Mouse (Mus musculus): ENCODE measurements at regions not wholly inside any gene's neighbourhood (a gene's known extent, or its start where the extent isn't known, plus 50 kb on each side); places are given as distances from the start of the nearest gene placed in this dataset.

DNA sequence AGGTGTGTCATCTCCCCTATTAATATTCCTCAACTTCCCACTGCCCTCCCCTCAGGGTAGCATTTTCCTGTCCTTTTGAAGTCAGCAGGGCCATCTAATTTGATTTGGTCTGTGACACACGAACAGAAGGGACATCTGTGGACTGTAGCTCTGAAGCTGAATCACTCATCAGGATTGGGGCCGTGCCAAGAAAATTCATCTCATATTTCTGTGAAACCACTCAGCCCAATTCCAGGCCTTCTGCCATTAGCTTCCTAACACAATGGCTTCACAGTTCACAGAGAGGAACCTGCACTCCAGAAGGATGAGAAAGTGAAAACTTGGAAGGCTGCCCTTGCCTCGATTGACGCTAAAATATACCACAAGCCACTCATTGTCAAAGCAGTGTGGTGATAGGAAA lies 86.1 kb downstream of the Abhd5 start:
- ATAC-seq (ENCODE audit: low FRiP score) (no peak), DNase-seq (ENCODE audit: low spot score) (no peak)
- H3K9me3 ChIP-seq (ENCODE audit: control insufficient read depth, low read length): no peaks in the 10 kb centered on the region
- 81% methylated on average over 4 of the region's 4 CpGs for WGBS
- H3K4me1 ChIP-seq (replicated peaks; ENCODE audit: control insufficient read depth, insufficient read depth, low read length): no peaks in the 10 kb centered on the region
- no peak overlapping the region for H3K4me2 ChIP-seq (replicated peaks; ENCODE audit: low read depth, low read length)
- H3K36me3 ChIP-seq (ENCODE audit: control insufficient read depth, insufficient read depth, low read length): no peaks in the 10 kb centered on the region
- no peak overlapping the region for H3K9ac ChIP-seq (ENCODE audit: low read depth, low read length)
- H3K27ac ChIP-seq (ENCODE audit: low read depth, low read length): no peak overlapping the region
- no peak overlapping the region for H3K4me3 ChIP-seq (ENCODE audit: low read depth, low read length)
- no peaks in the 10 kb centered on the region for H3K27me3 ChIP-seq (ENCODE audit: control insufficient read depth, insufficient read depth, low read length)

DNA sequence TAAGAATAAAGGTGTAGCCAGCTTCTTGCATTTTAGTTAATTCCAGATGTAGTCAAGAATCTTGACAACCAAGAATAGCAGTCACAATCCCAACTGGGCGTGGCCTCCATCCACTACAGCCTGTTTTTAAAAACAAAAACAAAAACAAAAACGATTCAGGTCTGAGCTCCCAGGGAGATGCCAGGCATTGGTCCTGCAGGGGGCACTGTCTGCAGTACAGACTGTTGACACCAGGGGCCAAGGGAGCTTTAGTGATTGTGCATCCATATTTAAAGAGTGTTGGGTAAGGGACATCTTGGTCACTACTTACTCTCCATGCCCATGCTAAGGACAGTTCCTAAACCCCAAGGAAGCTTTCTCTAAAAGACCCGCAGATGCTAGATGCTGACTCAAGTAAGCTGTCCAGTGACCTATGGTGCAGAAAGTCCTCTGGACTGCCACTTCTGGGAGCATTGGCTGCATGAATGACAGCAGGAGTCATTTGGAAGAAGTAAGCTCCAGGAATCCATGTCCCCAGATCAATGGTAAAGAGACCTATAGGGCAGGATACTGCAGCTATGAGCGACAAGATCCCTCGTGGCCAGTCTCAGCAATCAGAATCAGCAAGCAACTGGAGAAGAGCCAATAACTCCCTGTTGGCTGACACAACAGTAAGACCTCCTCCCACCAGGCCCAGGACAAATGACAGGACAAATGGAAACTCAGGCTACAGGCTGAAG lies 95.1 kb downstream of the Abhd5 start:
- WGBS: 74% methylated on average over 5 of the region's 5 CpGs
- ATAC-seq (ENCODE audit: low FRiP score): no peak
- no peak overlapping the region for H3K9ac ChIP-seq (ENCODE audit: low read depth, low read length)

DNA sequence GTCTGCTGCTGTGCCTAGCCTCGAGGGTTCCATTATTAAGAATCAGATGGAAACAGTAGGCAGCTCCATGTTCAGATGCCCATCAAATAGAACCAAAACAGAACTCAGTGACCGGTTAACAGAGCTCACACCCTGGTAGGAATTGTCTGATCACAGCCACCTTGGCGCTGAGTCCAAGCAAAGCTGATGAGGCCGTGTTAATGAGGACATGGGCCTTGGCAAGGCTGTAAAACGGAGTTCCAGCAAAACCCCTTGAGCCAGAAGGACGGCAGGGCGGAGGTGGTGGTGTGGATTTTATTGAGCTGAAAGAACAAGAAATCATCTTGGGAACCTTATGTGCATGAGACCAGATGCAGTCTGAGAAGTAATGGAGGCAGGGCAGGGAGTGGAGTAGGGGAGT lies 96.2 kb downstream of the Abhd5 start:
- H3K27ac ChIP-seq (ENCODE audit: low read depth, low read length): no peak overlapping the region
- H3K27me3 ChIP-seq (ENCODE audit: control insufficient read depth, insufficient read depth, low read length): no peaks in the 10 kb centered on the region
- no peaks in the 10 kb centered on the region for H3K9me3 ChIP-seq (ENCODE audit: control insufficient read depth, low read length)
- 87% methylated on average over 7 of the region's 7 CpGs for WGBS
- no peak for ATAC-seq (ENCODE audit: low FRiP score)
- H3K4me1 ChIP-seq (replicated peaks; ENCODE audit: control insufficient read depth, insufficient read depth, low read length): no peaks in the 10 kb centered on the region
- no peak overlapping the region for H3K4me3 ChIP-seq (ENCODE audit: low read depth, low read length)
- DNase-seq (ENCODE audit: low spot score): no peak
- H3K36me3 ChIP-seq (ENCODE audit: control insufficient read depth, insufficient read depth, low read length): no peaks in the 10 kb centered on the region
- H3K4me2 ChIP-seq (replicated peaks; ENCODE audit: low read depth, low read length): no peak overlapping the region
- H3K9ac ChIP-seq (ENCODE audit: low read depth, low read length): no peak overlapping the region

More for the DNA sequence above, 95.1 kb downstream of the Abhd5 start:
- Histone ChIP-seq H3K4me3 (ENCODE audit: low read depth, low read length) (no peak overlapping the region), H3K9me3 (ENCODE audit: control insufficient read depth, low read length) (no peaks in the 10 kb centered on the region), H3K36me3 (ENCODE audit: control insufficient read depth, insufficient read depth, low read length) (no peaks in the 10 kb centered on the region), H3K27ac (ENCODE audit: low read depth, low read length) (no peak overlapping the region), H3K27me3 (ENCODE audit: control insufficient read depth, insufficient read depth, low read length) (no peaks in the 10 kb centered on the region), H3K4me1 (replicated peaks; ENCODE audit: control insufficient read depth, insufficient read depth, low read length) (no peaks in the 10 kb centered on the region), H3K4me2 (replicated peaks; ENCODE audit: low read depth, low read length) (no peak overlapping the region)
- DNase-seq (ENCODE audit: low spot score): no peak

DNA sequence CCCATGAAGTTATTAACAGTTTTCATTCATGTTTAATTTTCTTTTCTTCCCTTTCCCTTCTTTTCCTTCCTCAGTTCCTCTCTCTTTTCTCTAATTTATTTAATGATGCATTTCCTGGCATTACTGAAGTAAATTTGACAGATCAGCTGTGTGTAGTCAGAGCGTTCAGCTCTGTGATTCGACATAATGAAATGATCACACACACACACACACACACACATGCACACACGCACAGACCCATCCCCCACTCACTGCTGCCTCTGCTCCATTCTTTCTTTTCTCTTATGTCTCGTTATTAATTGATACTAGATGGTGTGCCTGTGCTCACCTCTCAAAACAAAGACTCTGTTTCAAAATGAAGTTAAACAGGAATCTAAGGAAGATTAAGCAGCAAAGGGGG lies 96.9 kb downstream of the Abhd5 start:
- ATAC-seq (ENCODE audit: low FRiP score): no peak
- Histone ChIP-seq H3K9ac (ENCODE audit: low read depth, low read length) (no peak overlapping the region), H3K9me3 (ENCODE audit: control insufficient read depth, low read length) (no peaks in the 10 kb centered on the region), H3K27ac (ENCODE audit: low read depth, low read length) (no peak overlapping the region), H3K4me3 (ENCODE audit: low read depth, low read length) (no peak overlapping the region), H3K27me3 (ENCODE audit: control insufficient read depth, insufficient read depth, low read length) (no peaks in the 10 kb centered on the region), H3K36me3 (ENCODE audit: control insufficient read depth, insufficient read depth, low read length) (no peaks in the 10 kb centered on the region), H3K4me1 (replicated peaks; ENCODE audit: control insufficient read depth, insufficient read depth, low read length) (no peaks in the 10 kb centered on the region), H3K4me2 (replicated peaks; ENCODE audit: low read depth, low read length) (no peak overlapping the region)
- no peak for DNase-seq (ENCODE audit: low spot score)
- 73% methylated on average over 4 of the region's 4 CpGs for WGBS

DNA sequence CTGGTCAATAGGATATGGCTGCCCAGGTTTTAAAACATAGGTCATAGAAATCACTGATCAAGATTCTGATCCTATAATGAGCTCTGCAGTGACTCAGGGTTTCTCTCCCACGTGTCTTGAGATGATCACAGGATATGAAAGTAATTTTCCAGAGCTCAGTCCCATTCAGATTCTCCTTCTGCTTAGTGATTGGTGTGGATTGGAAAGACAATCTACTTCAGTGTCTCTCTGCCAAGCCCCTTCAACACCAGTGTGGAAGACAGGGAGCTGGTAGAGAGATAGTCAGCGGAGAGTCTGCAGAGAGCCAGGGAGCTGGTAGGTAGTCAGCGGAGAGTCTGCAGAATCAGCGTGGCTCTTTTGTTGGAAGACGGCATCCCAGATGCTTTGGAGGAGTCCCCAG lies 99.1 kb downstream of the Abhd5 start:
- no peak overlapping the region for H3K27ac ChIP-seq (ENCODE audit: low read depth, low read length)
- H3K36me3 ChIP-seq (ENCODE audit: control insufficient read depth, insufficient read depth, low read length): no peaks in the 10 kb centered on the region
- WGBS: 74% methylated on average over 5 of the region's 5 CpGs
- ATAC-seq (ENCODE audit: low FRiP score): no peak
- H3K4me3 ChIP-seq (ENCODE audit: low read depth, low read length): no peak overlapping the region
- no peak overlapping the region for H3K9ac ChIP-seq (ENCODE audit: low read depth, low read length)
- no peak for DNase-seq (ENCODE audit: low spot score)
- no peaks in the 10 kb centered on the region for H3K27me3 ChIP-seq (ENCODE audit: control insufficient read depth, insufficient read depth, low read length)
- H3K4me2 ChIP-seq (replicated peaks; ENCODE audit: low read depth, low read length): no peak overlapping the region
- H3K4me1 ChIP-seq (replicated peaks; ENCODE audit: control insufficient read depth, insufficient read depth, low read length): no peaks in the 10 kb centered on the region
- no peaks in the 10 kb centered on the region for H3K9me3 ChIP-seq (ENCODE audit: control insufficient read depth, low read length)

DNA sequence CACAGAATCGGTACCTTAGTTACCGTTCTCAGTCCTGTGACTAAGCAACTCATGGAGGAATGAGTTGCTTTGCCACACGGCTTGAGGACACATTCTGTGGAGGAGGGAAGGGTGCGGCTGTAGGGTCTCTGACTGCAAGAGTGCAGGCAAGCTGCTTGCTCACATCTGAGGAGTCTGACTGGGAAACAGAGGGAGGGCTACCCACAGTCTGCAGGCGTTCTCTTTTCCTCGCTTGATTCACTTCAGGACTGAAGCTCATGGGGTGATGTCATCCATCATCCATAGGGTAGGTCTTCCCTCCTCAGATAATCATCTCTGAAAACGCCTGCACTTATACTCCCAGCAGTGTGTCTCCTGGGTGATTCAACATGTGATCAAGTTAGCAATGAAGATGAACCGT lies 103.9 kb downstream of the Abhd5 start:
- Histone ChIP-seq H3K4me2 (replicated peaks; ENCODE audit: low read depth, low read length) (no peak overlapping the region), H3K4me3 (ENCODE audit: low read depth, low read length) (no peak overlapping the region), H3K9me3 (ENCODE audit: control insufficient read depth, low read length) (no peaks in the 10 kb centered on the region), H3K9ac (ENCODE audit: low read depth, low read length) (no peak overlapping the region), H3K4me1 (replicated peaks; ENCODE audit: control insufficient read depth, insufficient read depth, low read length) (no peaks in the 10 kb centered on the region), H3K27ac (ENCODE audit: low read depth, low read length) (no peak overlapping the region), H3K27me3 (ENCODE audit: control insufficient read depth, insufficient read depth, low read length) (no peaks in the 10 kb centered on the region), H3K36me3 (ENCODE audit: control insufficient read depth, insufficient read depth, low read length) (no peaks in the 10 kb centered on the region)
- ATAC-seq (ENCODE audit: low FRiP score): no peak
- WGBS: 76% methylated on average over 8 of the region's 8 CpGs
- DNase-seq (ENCODE audit: low spot score): no peak

DNA sequence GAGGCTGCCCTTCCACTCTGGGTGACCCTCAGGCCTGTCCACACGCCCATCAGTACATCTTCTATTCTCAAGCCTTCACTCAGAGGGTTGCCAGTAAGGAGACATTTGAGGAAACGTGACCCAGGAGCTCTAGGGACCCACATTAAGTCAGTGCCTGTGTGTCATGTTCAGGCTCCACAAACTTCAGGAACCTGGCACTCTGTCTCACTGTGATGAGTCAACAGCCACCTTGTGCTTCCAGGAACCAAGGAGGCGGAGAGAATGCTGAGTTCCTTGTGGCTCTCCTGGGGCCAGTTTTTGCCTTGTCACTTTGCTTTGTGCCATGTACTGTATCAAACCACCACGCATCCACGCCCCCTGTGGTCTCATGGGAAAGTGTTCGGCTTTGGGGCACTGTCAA lies 104.4 kb downstream of the Abhd5 start:
- 73% methylated on average over 6 of the region's 6 CpGs for WGBS
- H3K4me3 ChIP-seq (ENCODE audit: low read depth, low read length): no peak overlapping the region
- H3K36me3 ChIP-seq (ENCODE audit: control insufficient read depth, insufficient read depth, low read length): no peaks in the 10 kb centered on the region
- no peaks in the 10 kb centered on the region for H3K9me3 ChIP-seq (ENCODE audit: control insufficient read depth, low read length)
- no peak overlapping the region for H3K4me2 ChIP-seq (replicated peaks; ENCODE audit: low read depth, low read length)
- H3K9ac ChIP-seq (ENCODE audit: low read depth, low read length): no peak overlapping the region
- no peaks in the 10 kb centered on the region for H3K4me1 ChIP-seq (replicated peaks; ENCODE audit: control insufficient read depth, insufficient read depth, low read length)
- no peaks in the 10 kb centered on the region for H3K27me3 ChIP-seq (ENCODE audit: control insufficient read depth, insufficient read depth, low read length)
- ATAC-seq (ENCODE audit: low FRiP score): no peak
- DNase-seq (ENCODE audit: low spot score): no peak
- no peak overlapping the region for H3K27ac ChIP-seq (ENCODE audit: low read depth, low read length)

DNA sequence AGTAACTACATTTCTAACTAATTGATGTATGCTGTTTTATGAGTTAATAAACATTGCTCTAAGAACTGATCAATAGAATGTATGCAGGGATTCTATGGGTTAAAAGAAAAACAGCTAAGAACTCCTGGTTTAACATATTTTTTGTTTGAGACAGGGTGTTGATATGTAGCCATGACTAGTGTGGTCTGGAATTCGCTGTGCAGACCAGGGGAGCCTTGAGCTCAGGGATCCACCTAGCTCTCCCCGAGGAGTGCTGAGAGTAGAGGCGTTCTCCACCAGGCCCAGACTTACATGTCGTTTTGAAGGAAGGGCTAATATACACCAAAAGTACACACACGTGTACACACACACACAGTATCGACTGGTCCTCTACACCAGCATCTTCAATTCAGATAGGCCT lies 108.1 kb downstream of the Abhd5 start:
- Histone ChIP-seq H3K4me1 (replicated peaks; ENCODE audit: control insufficient read depth, insufficient read depth, low read length) (no peaks in the 10 kb centered on the region), H3K27ac (ENCODE audit: low read depth, low read length) (no peak overlapping the region), H3K27me3 (ENCODE audit: control insufficient read depth, insufficient read depth, low read length) (no peaks in the 10 kb centered on the region), H3K4me3 (ENCODE audit: low read depth, low read length) (no peak overlapping the region), H3K9ac (ENCODE audit: low read depth, low read length) (no peak overlapping the region), H3K9me3 (ENCODE audit: control insufficient read depth, low read length) (no peaks in the 10 kb centered on the region), H3K4me2 (replicated peaks; ENCODE audit: low read depth, low read length) (no peak overlapping the region), H3K36me3 (ENCODE audit: control insufficient read depth, insufficient read depth, low read length) (no peaks in the 10 kb centered on the region)
- no peak for DNase-seq (ENCODE audit: low spot score)
- 89% methylated on average over 6 of the region's 6 CpGs for WGBS
- no peak for ATAC-seq (ENCODE audit: low FRiP score)

DNA sequence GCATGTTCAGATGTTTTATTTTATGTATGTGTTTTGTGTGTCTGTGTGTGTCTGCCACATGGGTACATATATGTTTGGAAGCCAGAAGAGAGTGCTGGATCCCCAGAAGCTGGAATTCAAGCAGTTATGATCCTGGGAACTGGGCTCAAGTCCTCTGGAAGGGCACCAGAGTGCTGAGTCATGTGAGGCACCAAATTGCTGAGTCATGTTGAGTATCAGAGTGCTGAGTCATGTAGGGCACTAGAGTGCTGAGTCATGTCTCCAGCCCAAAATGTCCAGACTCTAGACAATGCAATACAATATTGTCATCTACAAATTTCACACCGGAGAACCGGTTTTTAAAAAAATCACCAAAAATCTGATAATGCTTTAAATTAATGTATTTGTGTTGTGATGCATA lies 120.1 kb downstream of the Abhd5 start:
- Histone ChIP-seq H3K9ac (ENCODE audit: low read depth, low read length) (no peak overlapping the region), H3K9me3 (ENCODE audit: control insufficient read depth, low read length) (no peaks in the 10 kb centered on the region), H3K4me3 (ENCODE audit: low read depth, low read length) (no peak overlapping the region), H3K27me3 (ENCODE audit: control insufficient read depth, insufficient read depth, low read length) (no peaks in the 10 kb centered on the region), H3K36me3 (ENCODE audit: control insufficient read depth, insufficient read depth, low read length) (no peaks in the 10 kb centered on the region), H3K27ac (ENCODE audit: low read depth, low read length) (no peak overlapping the region), H3K4me1 (replicated peaks; ENCODE audit: control insufficient read depth, insufficient read depth, low read length) (no peaks in the 10 kb centered on the region), H3K4me2 (replicated peaks; ENCODE audit: low read depth, low read length) (no peak overlapping the region)
- 94% methylated on average over 2 of the region's 2 CpGs for WGBS
- DNase-seq (ENCODE audit: low spot score) (peak; percentile 8), ATAC-seq (ENCODE audit: low FRiP score) (no peak)
